Mouse (Mus musculus): Measurements from ENCODE around the gene Gm5767.
A peak's percentile ranks its signal among the peaks of the same experiment; 100 is the strongest.

The Gm5767 gene

DNA sequence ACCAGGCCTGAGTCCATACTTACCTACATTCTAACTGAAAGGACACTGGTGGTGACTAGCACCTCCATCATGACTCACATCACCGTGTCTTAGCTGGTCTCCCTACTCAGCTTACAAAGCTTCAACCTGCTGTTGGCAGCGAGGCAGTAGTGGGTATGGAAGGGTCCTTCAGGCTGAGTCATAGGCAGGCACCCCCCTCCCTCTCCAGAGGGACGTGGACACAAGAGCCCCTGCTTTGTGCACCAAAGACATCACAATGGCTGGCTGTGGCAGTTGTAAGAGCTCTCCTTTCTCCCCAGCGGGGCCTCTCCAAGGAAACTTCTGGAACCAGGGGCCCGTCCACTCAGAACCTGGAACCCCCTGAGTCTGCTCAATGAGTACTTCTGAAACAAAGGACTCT, at the start of gene Gm5767:
TSS of gene Gm5767 (plus strand) at position 301 of the 400 bp plus-strand sequence.
- DNase-seq (ENCODE audit: low spot score in 2 of 2) = no peak

DNA sequence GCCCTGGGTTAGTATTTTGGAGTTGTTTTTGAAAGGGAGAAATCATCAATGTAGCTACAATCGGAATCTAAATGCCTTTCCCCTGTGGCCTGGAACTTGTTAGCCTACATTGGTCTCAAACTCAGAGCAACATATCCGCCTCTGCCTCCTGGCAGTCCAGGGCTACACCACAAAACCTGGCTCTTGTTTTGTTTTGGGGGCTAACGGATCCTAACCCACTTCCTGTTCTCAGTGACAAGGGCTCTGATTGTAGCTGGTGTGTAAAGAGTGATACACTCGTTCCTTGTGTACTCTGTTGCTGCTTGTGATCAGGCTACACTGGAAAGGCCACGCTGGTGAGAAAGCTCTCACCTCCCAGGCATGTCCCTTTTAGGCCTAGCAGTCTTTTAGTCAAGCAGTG, 49.1 kb upstream of the Gm5767 start:
- no peak for DNase-seq (ENCODE audit: low spot score in 2 of 2)

- DNase-seq (ENCODE audit: low spot score in 2 of 2) = no peak
Measured at GRCm38 (mm10) chr16:8636867-8637216, 43.7 kb upstream of the Gm5767 start.

- DNase-seq (ENCODE audit: low spot score in 2 of 2) = peak; percentile 79 to 85
Measured at GRCm38 (mm10) chr16:8637217-8638051, 43.1 kb upstream of the Gm5767 start, which contains the start of the genes Pmm2 and Tmem186. Gene Pmm2, plus strand, starts transcription at chr16:8637674. Gene Tmem186, minus strand, starts transcription at chr16:8637712.

GRCm38 (mm10) chr16:8638131-8638530, 42.4 kb upstream of the Gm5767 start:
- DNase-seq (ENCODE audit: low spot score in 2 of 2) = no peak

DNA sequence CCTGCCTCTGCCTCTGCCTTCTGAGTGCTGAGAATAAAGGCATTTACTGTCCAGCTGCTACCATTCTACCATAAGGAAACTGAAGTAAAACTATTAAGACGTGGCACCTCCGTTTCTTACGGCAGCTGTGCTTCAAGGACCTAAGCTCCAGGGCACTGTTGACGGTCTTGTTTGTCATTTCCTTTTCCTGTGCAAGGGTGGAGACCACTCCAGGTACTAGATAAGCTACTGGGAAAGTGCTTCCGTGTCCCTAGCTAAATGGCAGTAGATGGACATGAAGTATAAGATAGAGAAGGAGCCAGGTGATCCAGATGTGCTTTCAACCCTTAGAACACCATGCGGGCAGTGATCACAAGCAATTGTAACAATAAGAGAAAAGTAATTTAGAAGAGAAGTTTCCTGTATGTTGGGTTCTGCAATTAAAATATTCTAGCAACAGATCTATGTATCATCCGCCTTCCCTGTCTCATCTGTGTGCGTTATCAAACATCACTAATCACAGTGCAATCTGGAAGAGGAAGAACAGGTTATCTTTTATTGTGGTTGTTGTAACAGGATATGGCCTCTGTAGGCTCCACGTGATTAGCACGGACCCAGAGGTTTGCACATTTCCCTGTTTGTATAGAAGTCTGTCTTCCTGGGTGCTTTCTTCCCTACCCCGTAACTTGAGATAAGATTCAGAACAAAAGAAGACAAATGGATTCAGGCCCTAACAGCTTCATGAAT, 40.9 kb upstream of the Gm5767 start:
- no peak for DNase-seq (ENCODE audit: low spot score in 2 of 2)

GRCm38 (mm10) chr16:8643855-8644254, 36.7 kb upstream of the Gm5767 start:
- peak in 1 of 2 experiments; percentile 44 for DNase-seq (ENCODE audit: low spot score in 2 of 2)

- no peak for DNase-seq (ENCODE audit: low spot score in 2 of 2)
Measured at GRCm38 (mm10) chr16:8645546-8645945, 35.0 kb upstream of the Gm5767 start.

DNA sequence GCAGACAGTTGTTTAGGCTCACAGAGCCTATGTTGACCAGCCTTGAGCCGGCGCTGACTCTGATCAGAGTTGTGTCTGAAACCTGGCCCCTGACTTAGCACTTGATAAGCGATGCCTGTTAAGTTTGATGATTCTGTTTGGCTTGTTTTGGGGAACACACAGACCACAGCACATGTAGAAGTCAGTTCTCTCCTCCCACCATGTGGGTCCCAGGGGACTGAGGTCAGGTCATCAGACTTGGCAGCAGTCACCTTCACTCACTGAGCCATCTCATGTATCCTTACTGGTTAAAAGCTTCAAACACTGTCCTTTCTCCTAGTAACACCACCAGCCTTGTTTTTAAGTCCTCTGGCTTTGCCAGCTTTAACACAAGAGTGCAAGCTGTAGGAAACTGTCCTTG, 30.6 kb upstream of the Gm5767 start:
- no peak for DNase-seq (ENCODE audit: low spot score in 2 of 2)

- no peak for DNase-seq (ENCODE audit: low spot score in 2 of 2)
Measured at GRCm38 (mm10) chr16:8655108-8655507, 25.5 kb upstream of the Gm5767 start.

DNA sequence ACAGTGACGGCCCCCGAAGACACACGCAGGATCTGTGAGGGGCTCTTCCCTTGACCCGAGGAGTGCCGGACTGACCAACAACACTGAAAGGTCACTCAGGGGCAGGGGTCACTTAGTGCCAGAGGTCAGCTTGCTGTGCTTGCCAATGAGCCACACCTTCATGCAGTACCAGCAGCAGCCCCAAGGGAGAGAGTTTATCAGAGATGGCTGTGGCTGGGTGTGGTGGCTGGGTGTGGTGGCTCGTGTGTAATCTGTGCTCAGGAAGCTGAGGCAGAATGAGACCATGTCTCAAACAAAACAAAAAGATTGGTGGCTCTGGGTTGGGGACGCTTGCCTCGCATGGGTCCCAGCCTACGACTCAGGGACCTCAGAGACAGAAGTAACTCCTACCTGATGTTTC, 25.0 kb upstream of the Gm5767 start:
- no peak for DNase-seq (ENCODE audit: low spot score in 2 of 2)

DNA sequence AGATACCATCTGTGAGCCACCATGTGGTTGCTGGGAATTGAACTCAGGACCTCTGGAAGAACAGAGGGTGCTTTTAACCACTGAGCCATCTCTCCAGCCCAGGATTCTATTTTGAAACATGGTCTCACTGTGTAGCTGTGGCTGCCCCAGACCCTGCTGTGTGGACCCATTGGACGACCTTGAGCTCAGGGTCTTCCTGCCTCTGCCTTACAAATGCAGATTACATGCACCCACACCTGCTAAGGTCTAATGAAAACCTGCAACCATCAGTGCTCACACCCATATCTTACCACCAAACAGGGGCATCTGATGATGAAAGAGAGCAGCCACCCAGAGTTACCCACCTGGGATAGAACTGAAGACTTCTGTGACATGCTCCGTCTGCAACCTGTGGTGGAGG, 24.3 kb upstream of the Gm5767 start:
- DNase-seq (ENCODE audit: low spot score in 2 of 2) = no peak

DNA sequence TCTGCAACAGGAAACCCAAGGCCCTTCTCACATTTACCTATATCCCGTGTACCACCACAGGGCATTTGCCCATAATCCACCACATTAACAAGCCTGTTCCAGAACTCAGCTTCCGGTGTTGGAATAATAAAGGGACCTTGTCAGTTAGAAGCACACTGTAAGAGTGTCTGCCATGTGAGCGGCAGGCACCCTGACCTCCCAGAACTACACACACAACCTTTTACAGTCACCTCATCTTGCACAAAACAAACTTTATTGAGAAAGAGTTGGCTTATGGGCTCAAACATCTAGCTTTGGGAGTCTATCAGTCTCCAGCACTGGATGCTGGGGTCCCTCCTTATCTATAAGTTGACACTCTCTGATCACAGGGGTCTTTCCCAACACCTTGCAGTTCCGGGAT, 22.2 kb upstream of the Gm5767 start:
- DNase-seq (ENCODE audit: low spot score in 2 of 2) = no peak

DNA sequence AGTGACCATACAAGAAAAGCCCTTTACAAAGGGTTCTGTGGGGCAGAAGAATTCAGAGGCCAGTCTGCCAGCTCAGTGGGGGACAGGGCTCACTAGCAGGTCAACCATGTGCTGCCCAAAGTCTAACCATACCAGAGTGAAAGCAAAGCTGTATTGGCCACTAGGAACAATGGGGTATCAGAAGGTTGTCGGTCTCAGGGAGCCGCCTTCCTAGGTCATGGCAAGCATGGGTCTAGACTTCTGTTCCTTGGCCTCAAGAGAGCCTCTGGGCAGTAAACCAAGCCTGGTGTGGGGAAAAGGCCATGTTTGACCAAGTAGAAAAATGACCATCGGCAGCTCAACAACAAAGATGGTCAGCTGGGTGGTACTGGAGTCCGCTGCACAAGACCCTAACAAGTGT, 21.8 kb upstream of the Gm5767 start:
- DNase-seq (ENCODE audit: low spot score in 2 of 2) = no peak

GRCm38 (mm10) chr16:8663022-8663421, 17.5 kb upstream of the Gm5767 start:
- no peak for DNase-seq (ENCODE audit: low spot score in 2 of 2)

DNA sequence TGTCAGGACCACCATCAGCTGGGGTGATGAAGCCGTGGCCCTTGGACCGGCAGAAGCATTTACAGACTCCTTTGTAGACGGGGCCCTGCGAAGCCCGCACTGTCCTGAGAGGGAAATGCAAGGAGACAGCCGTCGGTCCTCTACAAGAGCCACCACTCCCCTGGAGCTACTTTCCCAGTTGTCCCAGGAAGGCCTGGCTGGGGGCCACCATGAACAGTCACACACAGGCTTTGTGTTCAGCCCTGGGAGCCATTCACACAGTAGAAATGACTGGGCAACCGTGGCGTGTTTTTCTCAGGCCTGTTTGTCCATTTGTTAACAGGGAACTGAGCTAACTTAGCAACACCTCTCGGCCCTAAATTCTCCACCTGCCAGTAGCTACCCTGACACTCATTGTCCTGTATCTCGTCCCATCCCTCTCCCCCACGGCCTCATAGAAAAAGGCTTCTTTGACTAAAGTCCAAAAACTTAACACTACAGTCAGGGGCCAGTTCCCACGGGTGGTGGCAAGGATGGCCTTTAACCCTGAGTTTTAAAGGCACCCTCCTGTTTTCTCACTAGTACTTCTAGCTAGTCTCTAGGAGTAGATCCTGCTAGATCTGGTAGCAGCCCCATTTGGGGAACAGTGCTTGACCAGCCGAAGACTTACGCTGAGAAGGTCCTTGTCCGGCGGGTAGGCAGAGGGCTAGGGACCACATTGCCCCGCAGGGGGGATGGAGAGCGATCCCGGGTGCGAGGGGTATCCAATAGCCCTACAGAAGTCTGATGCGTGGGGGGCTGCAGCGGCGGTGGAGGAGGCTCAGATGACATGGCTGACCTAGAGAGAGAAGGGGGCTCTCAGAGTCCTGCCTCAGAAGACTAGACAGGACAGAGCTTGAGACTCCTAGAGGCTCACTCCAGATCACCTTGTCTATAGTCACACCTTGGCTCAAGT, 16.7 kb upstream of the Gm5767 start:
- peak in 1 of 2 experiments; percentile 36 for DNase-seq (ENCODE audit: low spot score in 2 of 2)

DNA sequence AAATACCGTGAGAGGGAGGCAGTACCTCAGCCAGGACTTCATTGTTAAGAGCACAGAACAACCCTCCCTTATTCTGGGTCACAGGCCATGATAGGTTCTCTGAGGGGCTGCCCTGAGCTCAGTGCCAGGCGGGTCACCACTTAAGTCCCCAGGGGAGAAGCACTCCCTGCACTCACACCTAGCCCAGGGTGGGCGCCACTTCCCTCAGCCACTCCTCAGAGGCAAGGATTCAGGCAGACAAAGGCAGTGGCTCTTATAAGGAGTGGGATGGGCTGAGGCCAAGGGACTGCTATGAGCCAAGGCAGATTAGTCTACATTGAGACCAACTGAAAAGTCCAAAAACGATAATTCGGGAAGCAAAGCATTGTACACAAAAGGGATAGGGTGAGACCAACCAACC, 15.2 kb upstream of the Gm5767 start:
- DNase-seq (ENCODE audit: low spot score in 2 of 2) = no peak

DNA sequence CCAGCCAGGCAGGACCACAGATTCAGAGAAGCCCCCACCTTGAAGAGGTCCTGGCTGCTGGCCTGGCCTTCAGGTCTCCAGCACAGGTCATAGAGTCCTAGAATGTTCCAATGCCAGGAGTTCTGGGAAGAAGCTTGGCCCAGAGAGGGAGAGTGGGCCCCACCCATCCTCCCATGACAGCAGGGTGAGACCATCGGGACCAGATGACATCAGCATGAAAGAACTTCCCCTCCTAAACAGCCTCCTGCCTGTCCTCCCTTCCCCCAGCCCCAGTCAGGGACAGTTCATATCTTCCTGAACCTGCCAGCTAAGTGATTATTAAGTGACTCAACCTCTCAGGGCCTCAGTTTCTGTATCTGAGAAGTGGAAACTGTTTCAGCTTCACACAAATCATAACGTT, 14.1 kb upstream of the Gm5767 start:
- no peak for DNase-seq (ENCODE audit: low spot score in 2 of 2)

GRCm38 (mm10) chr16:8667261-8667660, 13.3 kb upstream of the Gm5767 start:
- no peak for DNase-seq (ENCODE audit: low spot score in 2 of 2)

DNA sequence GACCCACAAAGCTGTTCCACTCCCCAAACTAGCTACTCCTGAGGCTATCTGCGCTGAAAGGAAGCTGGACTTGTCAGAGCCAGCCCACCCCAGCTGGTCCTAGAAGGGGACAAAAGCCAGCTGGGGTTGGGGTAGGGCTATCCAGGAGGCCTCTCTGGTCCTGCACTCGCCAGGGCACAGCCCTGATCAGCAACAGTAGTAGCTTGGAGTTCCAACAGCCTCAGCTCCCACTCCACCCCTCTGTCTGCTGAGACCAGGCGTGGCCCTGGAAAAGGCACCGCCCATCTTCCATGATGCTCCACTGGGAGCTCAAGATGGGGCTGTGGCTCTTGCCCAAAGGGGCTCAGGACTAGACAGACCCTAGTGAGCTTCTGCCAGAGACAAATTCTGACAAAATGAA, 12.8 kb upstream of the Gm5767 start:
- DNase-seq (ENCODE audit: low spot score in 2 of 2) = no peak

DNA sequence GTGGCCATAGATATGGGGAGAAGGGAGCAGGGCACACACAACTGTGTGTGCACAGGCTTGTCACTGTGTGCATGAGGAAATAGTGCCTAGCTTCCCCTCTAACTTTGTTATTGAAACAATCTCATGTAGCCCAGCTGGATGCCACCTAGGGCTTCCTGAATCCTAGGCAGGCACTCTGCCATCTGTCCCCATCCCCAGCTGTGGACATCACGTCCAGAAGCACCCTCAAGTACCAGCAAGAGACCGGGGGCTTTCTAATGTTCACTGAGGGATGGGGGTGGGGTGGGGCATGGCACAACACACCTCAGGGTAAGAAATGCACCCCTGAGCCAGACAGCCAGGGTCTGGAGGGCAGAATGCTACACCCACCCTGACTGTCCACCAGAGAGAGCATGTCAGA, 12.2 kb upstream of the Gm5767 start:
- DNase-seq (ENCODE audit: low spot score in 2 of 2) = no peak

GRCm38 (mm10) chr16:8669432-8669831, 11.1 kb upstream of the Gm5767 start:
- DNase-seq (ENCODE audit: low spot score in 2 of 2) = no peak
